Mouse (Mus musculus): ENCODE measurements at regions not wholly inside any gene's neighbourhood (a gene's known extent, or its start where the extent isn't known, plus 50 kb on each side); places are given as distances from the start of the nearest gene placed in this dataset.
A peak's percentile ranks its signal among the peaks of the same experiment; 100 is the strongest.

- no peaks in the 10 kb centered on the region for H3K4me1 ChIP-seq (ENCODE audit: control insufficient read depth, insufficient read depth, low read length)
- DNase-seq (ENCODE audit: low spot score) (no peak), ATAC-seq (replicated peaks; ENCODE audit: insufficient number of reproducible peaks, low FRiP score, low TSS enrichment, low read depth) (no peak)
- 93% methylated on average over 7 of the region's 7 CpGs for WGBS
- no peak overlapping the region for H3K9ac ChIP-seq (replicated peaks; ENCODE audit: low read length)
- no peaks in the 10 kb centered on the region for H3K36me3 ChIP-seq (replicated peaks; ENCODE audit: control insufficient read depth, insufficient read depth, low read depth, low read length)
- H3K4me3 ChIP-seq (ENCODE audit: low read depth, low read length), result no peak overlapping the region
- H3K4me2 ChIP-seq (ENCODE audit: low read depth, low read length), result no peak overlapping the region
- H3K27me3 ChIP-seq (ENCODE audit: control insufficient read depth, insufficient read depth, low read length), result no peaks in the 10 kb centered on the region
- H3K27ac ChIP-seq (replicated peaks; ENCODE audit: low read depth, low read length), result no peak overlapping the region
- H3K9me3 ChIP-seq (replicated peaks; ENCODE audit: control insufficient read depth, low read length), result no peaks in the 10 kb centered on the region
Observed at GRCm38 (mm10) chr14:120560416-120560815, 82.2 kb downstream of the Rap2a start.

- Histone ChIP-seq H3K9me3 (replicated peaks; ENCODE audit: control insufficient read depth, low read length) (no peaks in the 10 kb centered on the region), H3K4me2 (ENCODE audit: low read depth, low read length) (no peak overlapping the region), H3K4me1 (ENCODE audit: control insufficient read depth, insufficient read depth, low read length) (no peaks in the 10 kb centered on the region), H3K27me3 (ENCODE audit: control insufficient read depth, insufficient read depth, low read length) (no peaks in the 10 kb centered on the region), H3K36me3 (replicated peaks; ENCODE audit: control insufficient read depth, insufficient read depth, low read depth, low read length) (no peaks in the 10 kb centered on the region), H3K9ac (replicated peaks; ENCODE audit: low read length) (no peak overlapping the region), H3K27ac (replicated peaks; ENCODE audit: low read depth, low read length) (no peak overlapping the region), H3K4me3 (ENCODE audit: low read depth, low read length) (no peak overlapping the region)
- WGBS, result 89% methylated on average over 2 of the region's 2 CpGs
- DNase-seq (ENCODE audit: low spot score) (no peak), ATAC-seq (replicated peaks; ENCODE audit: insufficient number of reproducible peaks, low FRiP score, low TSS enrichment, low read depth) (no peak)
Observed at GRCm38 (mm10) chr14:120560987-120561386, 82.7 kb downstream of the Rap2a start.

GRCm38 (mm10) chr14:120566945-120567344 is 88.7 kb downstream of the Rap2a start:
- no peak for ATAC-seq (replicated peaks; ENCODE audit: insufficient number of reproducible peaks, low FRiP score, low TSS enrichment, low read depth)
- WGBS, result 53% methylated on average over 1 of the region's 1 CpGs
- H3K9me3 ChIP-seq (replicated peaks; ENCODE audit: control insufficient read depth, low read length), result no peaks in the 10 kb centered on the region
- no peak for DNase-seq (ENCODE audit: low spot score)
- no peak overlapping the region for H3K27ac ChIP-seq (replicated peaks; ENCODE audit: low read depth, low read length)
- no peak overlapping the region for H3K9ac ChIP-seq (replicated peaks; ENCODE audit: low read length)
- H3K36me3 ChIP-seq (replicated peaks; ENCODE audit: control insufficient read depth, insufficient read depth, low read depth, low read length), result no peaks in the 10 kb centered on the region
- H3K4me2 ChIP-seq (ENCODE audit: low read depth, low read length), result no peak overlapping the region
- no peak overlapping the region for H3K4me3 ChIP-seq (ENCODE audit: low read depth, low read length)
- H3K27me3 ChIP-seq (ENCODE audit: control insufficient read depth, insufficient read depth, low read length), result no peaks in the 10 kb centered on the region
- H3K4me1 ChIP-seq (ENCODE audit: control insufficient read depth, insufficient read depth, low read length), result no peaks in the 10 kb centered on the region

- no peak overlapping the region for H3K9ac ChIP-seq (replicated peaks; ENCODE audit: low read length)
- no peak overlapping the region for H3K4me2 ChIP-seq (ENCODE audit: low read depth, low read length)
- H3K4me3 ChIP-seq (ENCODE audit: low read depth, low read length), result no peak overlapping the region
- no peak; the same call in 1 of the 2 replicates for ATAC-seq (replicated peaks; ENCODE audit: insufficient number of reproducible peaks, low FRiP score, low TSS enrichment, low read depth)
- 88% methylated on average over 4 of the region's 4 CpGs for WGBS
- H3K27ac ChIP-seq (replicated peaks; ENCODE audit: low read depth, low read length), result no peak overlapping the region
- no peaks in the 10 kb centered on the region for H3K36me3 ChIP-seq (replicated peaks; ENCODE audit: control insufficient read depth, insufficient read depth, low read depth, low read length)
- H3K4me1 ChIP-seq (ENCODE audit: control insufficient read depth, insufficient read depth, low read length), result no peaks in the 10 kb centered on the region
- no peaks in the 10 kb centered on the region for H3K9me3 ChIP-seq (replicated peaks; ENCODE audit: control insufficient read depth, low read length)
- no peaks in the 10 kb centered on the region for H3K27me3 ChIP-seq (ENCODE audit: control insufficient read depth, insufficient read depth, low read length)
- DNase-seq (ENCODE audit: low spot score), result no peak
Observed at GRCm38 (mm10) chr14:120568054-120568453, 89.8 kb downstream of the Rap2a start.

GRCm38 (mm10) chr14:120572238-120572637 is 94.0 kb downstream of the Rap2a start:
- 80% methylated on average over 10 of the region's 10 CpGs for WGBS
- Histone ChIP-seq H3K9ac (replicated peaks; ENCODE audit: low read length) (no peak overlapping the region), H3K4me1 (ENCODE audit: control insufficient read depth, insufficient read depth, low read length) (no peaks in the 10 kb centered on the region), H3K9me3 (replicated peaks; ENCODE audit: control insufficient read depth, low read length) (no peaks in the 10 kb centered on the region), H3K4me2 (ENCODE audit: low read depth, low read length) (no peak overlapping the region), H3K36me3 (replicated peaks; ENCODE audit: control insufficient read depth, insufficient read depth, low read depth, low read length) (no peaks in the 10 kb centered on the region), H3K27me3 (ENCODE audit: control insufficient read depth, insufficient read depth, low read length) (no peaks in the 10 kb centered on the region), H3K4me3 (ENCODE audit: low read depth, low read length) (no peak overlapping the region), H3K27ac (replicated peaks; ENCODE audit: low read depth, low read length) (no peak overlapping the region)
- DNase-seq (ENCODE audit: low spot score) (no peak), ATAC-seq (replicated peaks; ENCODE audit: insufficient number of reproducible peaks, low FRiP score, low TSS enrichment, low read depth) (no peak)

GRCm38 (mm10) chr14:120575202-120575601 is 97.0 kb downstream of the Rap2a start:
- DNase-seq (ENCODE audit: low spot score) (no peak), ATAC-seq (replicated peaks; ENCODE audit: insufficient number of reproducible peaks, low FRiP score, low TSS enrichment, low read depth) (no peak)
- Histone ChIP-seq H3K27ac (replicated peaks; ENCODE audit: low read depth, low read length) (no peak overlapping the region), H3K9ac (replicated peaks; ENCODE audit: low read length) (no peak overlapping the region), H3K9me3 (replicated peaks; ENCODE audit: control insufficient read depth, low read length) (no peaks in the 10 kb centered on the region), H3K27me3 (ENCODE audit: control insufficient read depth, insufficient read depth, low read length) (no peaks in the 10 kb centered on the region), H3K4me3 (ENCODE audit: low read depth, low read length) (no peak overlapping the region), H3K4me1 (ENCODE audit: control insufficient read depth, insufficient read depth, low read length) (no peaks in the 10 kb centered on the region), H3K36me3 (replicated peaks; ENCODE audit: control insufficient read depth, insufficient read depth, low read depth, low read length) (no peaks in the 10 kb centered on the region), H3K4me2 (ENCODE audit: low read depth, low read length) (no peak overlapping the region)
- 82% methylated on average over 6 of the region's 6 CpGs for WGBS

GRCm38 (mm10) chr14:120578352-120579080 is 100.3 kb downstream of the Rap2a start:
- DNase-seq (ENCODE audit: low spot score) (no peak), ATAC-seq (replicated peaks; ENCODE audit: insufficient number of reproducible peaks, low FRiP score, low TSS enrichment, low read depth) (no peak)
- Histone ChIP-seq H3K4me1 (ENCODE audit: control insufficient read depth, insufficient read depth, low read length) (no peaks in the 10 kb centered on the region), H3K36me3 (replicated peaks; ENCODE audit: control insufficient read depth, insufficient read depth, low read depth, low read length) (no peaks in the 10 kb centered on the region), H3K9me3 (replicated peaks; ENCODE audit: control insufficient read depth, low read length) (no peaks in the 10 kb centered on the region), H3K27me3 (ENCODE audit: control insufficient read depth, insufficient read depth, low read length) (no peaks in the 10 kb centered on the region), H3K4me2 (ENCODE audit: low read depth, low read length) (no peak overlapping the region), H3K9ac (replicated peaks; ENCODE audit: low read length) (no peak overlapping the region), H3K27ac (replicated peaks; ENCODE audit: low read depth, low read length) (no peak overlapping the region), H3K4me3 (ENCODE audit: low read depth, low read length) (no peak overlapping the region)
- 90% methylated on average over 11 of the region's 11 CpGs for WGBS

- ATAC-seq (replicated peaks; ENCODE audit: insufficient number of reproducible peaks, low FRiP score, low TSS enrichment, low read depth) (no peak), DNase-seq (ENCODE audit: low spot score) (peak; percentile 1)
- Histone ChIP-seq H3K4me1 (ENCODE audit: control insufficient read depth, insufficient read depth, low read length) (no peaks in the 10 kb centered on the region), H3K36me3 (replicated peaks; ENCODE audit: control insufficient read depth, insufficient read depth, low read depth, low read length) (no peaks in the 10 kb centered on the region), H3K4me3 (ENCODE audit: low read depth, low read length) (no peak overlapping the region), H3K9me3 (replicated peaks; ENCODE audit: control insufficient read depth, low read length) (no peaks in the 10 kb centered on the region), H3K27me3 (ENCODE audit: control insufficient read depth, insufficient read depth, low read length) (no peaks in the 10 kb centered on the region), H3K9ac (replicated peaks; ENCODE audit: low read length) (no peak overlapping the region), H3K4me2 (ENCODE audit: low read depth, low read length) (no peak overlapping the region), H3K27ac (replicated peaks; ENCODE audit: low read depth, low read length) (no peak overlapping the region)
- WGBS, result 64% methylated on average over 3 of the region's 3 CpGs
Observed at GRCm38 (mm10) chr14:120583807-120584206, 105.6 kb downstream of the Rap2a start.

Data from embryonic facial prominence, embryonic 11.5 days (tissue).